Mouse (Mus musculus) adrenal gland, adult 18-20 months (tissue): ENCODE results near the gene Arrb1. TPM values are rescaled to one million over a fixed set of nuclear protein-coding genes. Genes with fewer than 3 reads are reported as not detected.

Experiments
- DNase-seq, 2 experiments: peaks; one replicate each; pipeline ENCODE4 v3.0.0; 2021 to 2022; ENCODE audit warnings: low spot score in 2 of 2
- total RNA-seq, 2 experiments: library from RNA; stranded (reverse); gene quantifications; 1 replicate in 1 of 2; 2 replicates in 1 of 2; pipeline ENCODE4 v1.2.3; 2021

The Arrb1 gene
- total RNA-seq, 2 experiments from 2014 or later = 38.3 to 43.6 TPM

GRCm38 (mm10) chr7:99535741-99536501, 655 bp downstream of the Arrb1 start:
- peak in 1 of 2 experiments; percentile 48 for DNase-seq

GRCm38 (mm10) chr7:99537183-99537756, 2.0 kb downstream of the Arrb1 start:
- peak in 1 of 2 experiments; percentile 37 for DNase-seq

GRCm38 (mm10) chr7:99538421-99538820, 3.2 kb downstream of the Arrb1 start:
- no peak for DNase-seq

- no peak for DNase-seq
These were observed 4.1 kb downstream of the Arrb1 start for GRCm38 (mm10) chr7:99539201-99539891.

GRCm38 (mm10) chr7:99540016-99540415, 4.8 kb downstream of the Arrb1 start:
- no peak for DNase-seq

- DNase-seq = no peak
These were observed 5.9 kb downstream of the Arrb1 start for GRCm38 (mm10) chr7:99541204-99541603.

GRCm38 (mm10) chr7:99544272-99544671, 9.0 kb downstream of the Arrb1 start:
- no peak for DNase-seq

- peak; percentile 45 to 61 for DNase-seq
These were observed 10.8 kb downstream of the Arrb1 start for GRCm38 (mm10) chr7:99545885-99546745.

- no peak for DNase-seq
These were observed 12.6 kb downstream of the Arrb1 start for GRCm38 (mm10) chr7:99547584-99548487.

GRCm38 (mm10) chr7:99549668-99550067, 14.4 kb downstream of the Arrb1 start:
- DNase-seq = no peak

- no peak for DNase-seq
These were observed 16.4 kb downstream of the Arrb1 start for GRCm38 (mm10) chr7:99551623-99552022.

- DNase-seq = no peak
These were observed 18.1 kb downstream of the Arrb1 start for GRCm38 (mm10) chr7:99553222-99553884.

GRCm38 (mm10) chr7:99553885-99554269, 18.6 kb downstream of the Arrb1 start:
- no peak for DNase-seq

- peak; percentile 59 to 65 for DNase-seq
These were observed 20.6 kb downstream of the Arrb1 start for GRCm38 (mm10) chr7:99555862-99556261.

- no peak for DNase-seq
These were observed 23.8 kb downstream of the Arrb1 start for GRCm38 (mm10) chr7:99559091-99559490.

GRCm38 (mm10) chr7:99562478-99562877, 27.2 kb downstream of the Arrb1 start:
- DNase-seq = no peak

- no peak for DNase-seq
These were observed 28.0 kb downstream of the Arrb1 start for GRCm38 (mm10) chr7:99563224-99563623.

GRCm38 (mm10) chr7:99565325-99565881, 30.1 kb downstream of the Arrb1 start:
- no peak for DNase-seq

GRCm38 (mm10) chr7:99570680-99571079, 35.4 kb downstream of the Arrb1 start:
- DNase-seq = no peak
